Mouse (Mus musculus) liver, embryonic 15.5 days (tissue): ENCODE data around the gene Asb3. TPM values are rescaled to one million over a fixed set of nuclear protein-coding genes. Genes with fewer than 3 reads are reported as not detected.

ENCODE experiments used
- ATAC-seq: fragments of 200-750 bp; cut with Nextera tagmentation; 2 replicates; pipeline ENCODE4 v1.8.0; 2017; ENCODE audit warnings: moderate number of reproducible peaks, mild to moderate bottlenecking, moderate library complexity; ENCODE audit not compliant: insufficient read depth
- H3K27ac ChIP-seq: fragments of 300-500 bp; sonication (generic); replicated peaks from 2 replicates; pipeline ENCODE4 v1.5.1; 2015; ENCODE audit warnings: mild to moderate bottlenecking, inconsistent platforms
- H3K27me3 ChIP-seq: fragments of 300-500 bp; sonication (generic); 2 replicates; pipeline ENCODE4 v1.6.1; 2015; ENCODE audit warnings: mild to moderate bottlenecking, inconsistent platforms
- H3K36me3 ChIP-seq: fragments of 300-500 bp; sonication (generic); replicated peaks from 2 replicates; pipeline ENCODE4 v1.6.1; 2015; ENCODE audit warnings: moderate library complexity, mild to moderate bottlenecking, inconsistent platforms
- H3K4me1 ChIP-seq: fragments of 300-500 bp; sonication (generic); replicated peaks from 2 replicates; pipeline ENCODE4 v1.6.1; 2015; ENCODE audit warnings: inconsistent platforms
- H3K4me2 ChIP-seq: fragments of 300-500 bp; sonication (generic); 2 replicates; pipeline ENCODE4 v1.6.1; 2015; ENCODE audit warnings: moderate library complexity, mild to moderate bottlenecking, inconsistent platforms
- H3K4me3 ChIP-seq: fragments of 300-500 bp; sonication (generic); replicated peaks from 2 replicates; pipeline ENCODE4 v1.5.1; 2015; ENCODE audit warnings: mild to moderate bottlenecking, inconsistent platforms
- H3K9ac ChIP-seq: fragments of 300-500 bp; sonication (generic); 2 replicates; pipeline ENCODE4 v1.6.1; 2015; ENCODE audit warnings: moderate library complexity, mild to moderate bottlenecking, inconsistent platforms
- H3K9me3 ChIP-seq: fragments of 300-500 bp; sonication (generic); replicated peaks from 2 replicates; pipeline ENCODE4 v1.6.1; 2016; ENCODE audit warnings: inconsistent platforms
- WGBS: fragments of 180-500 bp; shearing (Covaris S2); methylation state at CpG from one replicate; pipeline ENCODE4 v1.1.7; 2015; ENCODE audit warnings: mixed read lengths; ENCODE audit not compliant: insufficient replicate concordance; 5-methylcytosine and 5-hydroxymethylcytosine counted together
- polyA plus RNA-seq: library from polyadenylated mRNA; unstranded; fragments of >200 nt; fragmentation: Nextera tagmentation; extraction: Ambion mirVana; gene quantifications from 2 replicates; pipeline ENCODE4 v1.2.1, GENCODE M21; 2015

The Asb3 gene
- 11.5 and 12.9 TPM in 2 replicates for polyA plus RNA-seq

GRCm38 (mm10) chr11:30885171-30885871, at the start of gene Asb3, which contains the start of gene Gpr75:
Gene Asb3 (plus strand): TSS chr11:30885416.
Gene Gpr75 (plus strand): TSS chr11:30885358.
- peaks cover 7% of the 10 kb centered on the region for H3K4me1 ChIP-seq
- no peaks in the 10 kb centered on the region for H3K36me3 ChIP-seq
- no peak within 1 kb of the TSS for H3K27ac ChIP-seq
- peak within 1 kb of the TSS; percentile 64 for H3K4me2 ChIP-seq
- peak; percentile 81 for ATAC-seq
- H3K4me3 ChIP-seq, result peak within 1 kb of the TSS; percentile 34
- no peaks in the 10 kb centered on the region for H3K9me3 ChIP-seq
- H3K9ac ChIP-seq, result no peak within 1 kb of the TSS
- peaks cover 27% of the 10 kb centered on the region for H3K27me3 ChIP-seq
- 6% methylated on average over 41 of the region's 41 CpGs for WGBS

GRCm38 (mm10) chr11:30838793-30839192, 46.4 kb upstream of the Asb3 start:
- H3K4me2 ChIP-seq, result no peak overlapping the region
- H3K27me3 ChIP-seq, result no peaks in the 10 kb centered on the region
- no peak overlapping the region for H3K9ac ChIP-seq
- H3K27ac ChIP-seq, result no peak overlapping the region
- H3K9me3 ChIP-seq, result no peaks in the 10 kb centered on the region
- H3K4me3 ChIP-seq, result no peak overlapping the region
- 47% methylated on average over 2 of the region's 2 CpGs for WGBS
- no peak for ATAC-seq
- peaks cover 33% of the 10 kb centered on the region for H3K36me3 ChIP-seq
- no peaks in the 10 kb centered on the region for H3K4me1 ChIP-seq

- ATAC-seq, result no peak
- Histone ChIP-seq H3K9me3 (no peaks in the 10 kb centered on the region), H3K4me1 (no peaks in the 10 kb centered on the region), H3K4me3 (no peak overlapping the region), H3K27ac (no peak overlapping the region), H3K4me2 (no peak overlapping the region), H3K36me3 (peaks cover 41% of the 10 kb centered on the region), H3K27me3 (no peaks in the 10 kb centered on the region), H3K9ac (no peak overlapping the region)
- 79% methylated on average over 1 of the region's 1 CpGs for WGBS
These were observed 40.9 kb upstream of the Asb3 start for GRCm38 (mm10) chr11:30844355-30844754.

- no peak for ATAC-seq
- no peaks in the 10 kb centered on the region for H3K4me1 ChIP-seq
- H3K9ac ChIP-seq, result no peak overlapping the region
- no peak overlapping the region for H3K27ac ChIP-seq
- H3K4me2 ChIP-seq, result no peak overlapping the region
- peaks cover 36% of the 10 kb centered on the region for H3K36me3 ChIP-seq
- H3K4me3 ChIP-seq, result no peak overlapping the region
- no peaks in the 10 kb centered on the region for H3K27me3 ChIP-seq
- H3K9me3 ChIP-seq, result no peaks in the 10 kb centered on the region
These were observed 12.8 kb upstream of the Asb3 start for GRCm38 (mm10) chr11:30872425-30872824.

GRCm38 (mm10) chr11:30888153-30888552, 2.9 kb downstream of the Asb3 start:
- no peak overlapping the region for H3K27ac ChIP-seq
- no peaks in the 10 kb centered on the region for H3K36me3 ChIP-seq
- H3K4me1 ChIP-seq, result peaks cover 7% of the 10 kb centered on the region
- no peak overlapping the region for H3K4me2 ChIP-seq
- no peak overlapping the region for H3K4me3 ChIP-seq
- H3K27me3 ChIP-seq, result peaks cover 27% of the 10 kb centered on the region
- no peak overlapping the region for H3K9ac ChIP-seq
- no peaks in the 10 kb centered on the region for H3K9me3 ChIP-seq
- no peak for ATAC-seq
- WGBS, result 66% methylated on average over 2 of the region's 2 CpGs

- no peak for ATAC-seq
- H3K27me3 ChIP-seq, result no peaks in the 10 kb centered on the region; the same call in 1 of the 2 replicates
- H3K4me3 ChIP-seq, result no peak overlapping the region
- no peak overlapping the region for H3K9ac ChIP-seq
- H3K27ac ChIP-seq, result no peak overlapping the region
- no peaks in the 10 kb centered on the region for H3K9me3 ChIP-seq
- WGBS, result 89% methylated on average over 1 of the region's 1 CpGs
- no peak overlapping the region for H3K4me2 ChIP-seq
- no peaks in the 10 kb centered on the region for H3K4me1 ChIP-seq
- H3K36me3 ChIP-seq, result no peaks in the 10 kb centered on the region
These were observed 11.0 kb downstream of the Asb3 start for GRCm38 (mm10) chr11:30896201-30896600.

GRCm38 (mm10) chr11:30899312-30899711, 14.1 kb downstream of the Asb3 start:
- Histone ChIP-seq H3K4me3 (no peak overlapping the region), H3K27me3 (no peaks in the 10 kb centered on the region), H3K4me1 (no peaks in the 10 kb centered on the region), H3K4me2 (no peak overlapping the region), H3K9ac (no peak overlapping the region), H3K27ac (no peak overlapping the region), H3K36me3 (no peaks in the 10 kb centered on the region), H3K9me3 (no peaks in the 10 kb centered on the region)
- ATAC-seq, result no peak

- Histone ChIP-seq H3K27me3 (no peaks in the 10 kb centered on the region), H3K36me3 (no peaks in the 10 kb centered on the region), H3K9me3 (no peaks in the 10 kb centered on the region), H3K4me3 (no peak overlapping the region), H3K4me2 (no peak overlapping the region), H3K27ac (no peak overlapping the region), H3K4me1 (no peaks in the 10 kb centered on the region), H3K9ac (no peak overlapping the region)
- WGBS, result 59% methylated on average over 3 of the region's 3 CpGs
- ATAC-seq, result no peak
These were observed 27.1 kb downstream of the Asb3 start for GRCm38 (mm10) chr11:30912311-30912710.

- no peak overlapping the region for H3K4me3 ChIP-seq
- H3K36me3 ChIP-seq, result peaks cover 6% of the 10 kb centered on the region
- H3K4me2 ChIP-seq, result no peak overlapping the region
- H3K9me3 ChIP-seq, result no peaks in the 10 kb centered on the region
- WGBS, result 46% methylated on average over 1 of the region's 1 CpGs
- no peaks in the 10 kb centered on the region for H3K4me1 ChIP-seq
- ATAC-seq, result no peak
- H3K9ac ChIP-seq, result no peak overlapping the region
- no peaks in the 10 kb centered on the region for H3K27me3 ChIP-seq
- H3K27ac ChIP-seq, result no peak overlapping the region
These were observed 35.4 kb downstream of the Asb3 start for GRCm38 (mm10) chr11:30920641-30921040.

GRCm38 (mm10) chr11:30923283-30923682, 38.1 kb downstream of the Asb3 start:
- WGBS, result 86% methylated on average over 3 of the region's 3 CpGs
- peaks cover 7% of the 10 kb centered on the region for H3K36me3 ChIP-seq
- no peak overlapping the region for H3K4me3 ChIP-seq
- no peak for ATAC-seq
- peaks cover 4% of the 10 kb centered on the region for H3K4me1 ChIP-seq
- H3K4me2 ChIP-seq, result no peak overlapping the region
- H3K27ac ChIP-seq, result no peak overlapping the region
- H3K9me3 ChIP-seq, result no peaks in the 10 kb centered on the region
- no peaks in the 10 kb centered on the region for H3K27me3 ChIP-seq
- no peak overlapping the region for H3K9ac ChIP-seq

- H3K4me1 ChIP-seq, result peaks cover 7% of the 10 kb centered on the region
- H3K27me3 ChIP-seq, result no peaks in the 10 kb centered on the region
- no peak overlapping the region for H3K9ac ChIP-seq
- ATAC-seq, result peak; percentile 67
- no peak overlapping the region for H3K4me3 ChIP-seq
- H3K36me3 ChIP-seq, result peaks cover 25% of the 10 kb centered on the region
- H3K27ac ChIP-seq, result no peak overlapping the region
- no peaks in the 10 kb centered on the region for H3K9me3 ChIP-seq
- H3K4me2 ChIP-seq, result no peak overlapping the region
These were observed 42.9 kb downstream of the Asb3 start for GRCm38 (mm10) chr11:30928079-30928478.

GRCm38 (mm10) chr11:30928498-30928897, 43.3 kb downstream of the Asb3 start:
- Histone ChIP-seq H3K36me3 (peaks cover 25% of the 10 kb centered on the region), H3K4me3 (no peak overlapping the region), H3K9ac (no peak overlapping the region)

More at GRCm38 (mm10) chr11:30928498-30928897, 43.3 kb downstream of the Asb3 start:
- Histone ChIP-seq H3K4me2 (no peak overlapping the region), H3K27ac (no peak overlapping the region), H3K27me3 (no peaks in the 10 kb centered on the region), H3K4me1 (peaks cover 7% of the 10 kb centered on the region), H3K9me3 (no peaks in the 10 kb centered on the region)
- WGBS, result 92% methylated on average over 1 of the region's 1 CpGs
- ATAC-seq, result no peak
